ENCODE assay signal across 13 mouse cellular contexts in the genomic region with DNA sequence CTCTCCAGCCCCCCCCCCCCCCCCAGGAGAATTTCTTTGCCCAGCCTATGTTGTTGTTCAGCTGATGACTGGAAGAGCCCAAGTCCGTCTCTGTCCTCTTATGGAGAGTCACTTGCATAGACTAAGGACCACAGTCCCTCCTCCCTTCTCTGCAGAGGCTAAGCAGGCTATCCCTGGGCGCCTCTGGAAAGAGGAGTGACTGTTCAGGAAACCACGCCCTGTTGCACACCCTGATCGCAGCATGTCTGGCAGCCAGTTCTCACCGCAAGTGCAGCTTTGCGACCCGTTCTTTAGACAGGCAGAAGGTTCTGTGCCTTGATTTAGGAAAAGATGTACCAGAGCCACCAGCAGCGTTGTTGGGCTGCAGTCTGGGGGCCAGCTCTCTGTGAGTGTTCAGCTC. TPM values are rescaled to one million over a fixed set of nuclear protein-coding genes. Genes with fewer than 3 reads are reported as not detected.
A peak's percentile ranks its signal among the peaks of the same experiment; 100 is the strongest.
DNase-seq lines count a peak whose midpoint lies in the region; ATAC-seq and TF ChIP-seq lines count a peak whose summit lies in the region.
"Had no signal": no experiment of that assay in that cellular context is flagged by ENCODE, and none has a peak within 500 bp of the region (broad histone marks: within the 10 kb centered on the region; RNA-seq: fewer than 3 reads in every experiment).

No protein-coding gene starts in this region.

- peaks cover 63% of the 10 kb centered on the region for H3K36me3 ChIP-seq in liver, embryonic 14.5 days (replicated peaks; ENCODE audit: control insufficient read depth, insufficient read depth, low read depth)

- peaks cover 15 to 20% of the 10 kb centered on the region in 2 experiments for H3K4me1 ChIP-seq in liver, embryonic 14.5 days (replicated peaks; ENCODE audit: control insufficient read depth in 2 of 2, insufficient read depth in 2 of 2, low read length in 1 of 2)
- H3K4me1 ChIP-seq: forebrain, embryonic 13.5 days; neural tube, embryonic 12.5 days had no signal

- TF ChIP-seq EP300 in liver, embryonic 14.5 days (IDR thresholded peaks at IDR 0.05; ENCODE audit: low read depth) = no peak

- peak overlapping the region; percentile 43 for H3K4me2 ChIP-seq in liver, embryonic 14.5 days (ENCODE audit: low read depth)
- H3K4me2 ChIP-seq: forebrain, embryonic 13.5 days; neural tube, embryonic 12.5 days had no signal

- no peaks in the 10 kb centered on the region for H3K9me3 ChIP-seq in liver, embryonic 14.5 days (ENCODE audit: control insufficient read depth, low read length)
- H3K9me3 ChIP-seq: forebrain, embryonic 13.5 days; neural tube, embryonic 12.5 days had no signal

- peak; percentile 83 for ATAC-seq in erythroblast, adult 5-6 weeks (replicated peaks; ENCODE audit: low FRiP score, poor library complexity, severe bottlenecking)
- peak; percentile 81 for ATAC-seq in liver, embryonic 14.5 days (ENCODE audit: insufficient read depth)
- ATAC-seq: forebrain, embryonic 13.5 days; intestine, postnatal 0 days; Patski had no signal

- peak; percentile 34 for DNase-seq in thymus, postnatal 4 days
- no peak for DNase-seq in thymus, postnatal 36 days
- DNase-seq in liver, embryonic 14.5 days (ENCODE audit: low read depth in 3 of 3, low spot score in 3 of 3) = peak in 2 of 3 experiments; percentile 59 to 62
- DNase-seq in embryo, embryonic 11 days = no peak
- no peak for DNase-seq in cerebellum, adult 9-10 months
- DNase-seq in adrenal gland, adult (ENCODE audit: inconsistent age in 2 of 2, low spot score in 1 of 2) = no peak
- DNase-seq: layer of hippocampus, postnatal 36 days had no signal

- no peak overlapping the region for H3K4me3 ChIP-seq in liver, embryonic 14.5 days (ENCODE audit: insufficient read depth in 1 of 2, low read depth in 2 of 2, low read length in 2 of 2)
- H3K4me3 ChIP-seq: forebrain, embryonic 13.5 days; neural tube, embryonic 12.5 days had no signal

- no peaks in the 10 kb centered on the region for H3K27me3 ChIP-seq in liver, embryonic 14.5 days (ENCODE audit: control insufficient read depth, insufficient read depth, low read length)
- H3K27me3 ChIP-seq: forebrain, embryonic 13.5 days; neural tube, embryonic 12.5 days; Patski had no signal

- no peak overlapping the region for H3K27ac ChIP-seq in liver, embryonic 14.5 days
- H3K27ac ChIP-seq: forebrain, embryonic 13.5 days; macrophage; neural tube, embryonic 12.5 days had no signal

- no peak overlapping the region for H3K9ac ChIP-seq in liver, embryonic 14.5 days (replicated peaks)
- H3K9ac ChIP-seq: forebrain, embryonic 13.5 days; neural tube, embryonic 12.5 days had no signal

- no peak for TF ChIP-seq CTCF in liver, embryonic 14.5 days (IDR thresholded peaks at IDR 0.05; ENCODE audit: low read depth)

- 11% methylated on average over 8 of the region's 8 CpGs for WGBS in liver, embryonic 14.5 days (ENCODE audit: insufficient replicate concordance)

RNA-seq across cellular contexts. Expression of gene Cmtr1, which starts 22.5 kb away (rescaled TPM):
- total RNA-seq in erythroblast, adult 5-6 weeks (2015; ENCODE audit: low replicate concordance) = 18.4 and 65.6 TPM in 2 replicates
- total RNA-seq in erythroblast, adult 5-6 weeks (2017; ENCODE audit: low replicate concordance) = 239 and 340 TPM in 2 replicates
- 14.9 and 16.1 TPM in 2 replicates for polyA plus RNA-seq in liver, embryonic 14.5 days (2012; rRNA removed)
- 55.9 and 66.0 TPM in 2 replicates for polyA plus RNA-seq in liver, embryonic 14.5 days (2014; fragmentation: Nextera tagmentation; extraction: Ambion mirVana)

RNA-seq across cellular contexts. Expression of gene Gm28043, which starts 23.2 kb away (rescaled TPM):
- 1.7 and 2.7 TPM in 2 replicates for total RNA-seq in erythroblast, adult 5-6 weeks (2015; ENCODE audit: low replicate concordance)
- 20.6 and 22.0 TPM in 2 replicates for total RNA-seq in erythroblast, adult 5-6 weeks (2017; ENCODE audit: low replicate concordance)
- polyA plus RNA-seq in liver, embryonic 14.5 days (2012; rRNA removed) = 1.0 and 1.4 TPM in 2 replicates
- 0.38 and 1.1 TPM in 2 replicates for polyA plus RNA-seq in liver, embryonic 14.5 days (2014; fragmentation: Nextera tagmentation; extraction: Ambion mirVana)

RNA-seq across cellular contexts. Expression of gene Rnf8, which starts 23.3 kb away (rescaled TPM):
- total RNA-seq in erythroblast, adult 5-6 weeks (2015; ENCODE audit: low replicate concordance) = 14.4 and 17.1 TPM in 2 replicates
- 6.8 and 37.2 TPM in 2 replicates for total RNA-seq in erythroblast, adult 5-6 weeks (2017; ENCODE audit: low replicate concordance)
- 11.5 and 23.7 TPM in 2 replicates for polyA plus RNA-seq in liver, embryonic 14.5 days (2012; rRNA removed)
- 35.9 and 40.4 TPM in 2 replicates for polyA plus RNA-seq in liver, embryonic 14.5 days (2014; fragmentation: Nextera tagmentation; extraction: Ambion mirVana)

Comparison
In these comparisons a context has a peak if more than half of its experiments do, and no peak if none do; other contexts are left out.
1. DNase-seq: peak in thymus, postnatal 4 days (single experiment) and liver, embryonic 14.5 days (2 of 3); none in thymus, postnatal 36 days (0 of 2), embryo, embryonic 11 days (single experiment), cerebellum, adult 9-10 months (single experiment) and adrenal gland, adult (0 of 2).